Mouse (Mus musculus): ENCODE data around the gene Adcyap1r1.

Gene Adcyap1r1

GRCm38 (mm10) chr6:55448976-55449678 lies 2.7 kb upstream of the Adcyap1r1 start:
- DNase-seq: no peak

- DNase-seq: no peak
These were observed 603 bp downstream of the Adcyap1r1 start for GRCm38 (mm10) chr6:55452381-55452780.

GRCm38 (mm10) chr6:55453548-55453947 lies 1.8 kb downstream of the Adcyap1r1 start:
- no peak for DNase-seq

- no peak for DNase-seq
These were observed 3.9 kb downstream of the Adcyap1r1 start for GRCm38 (mm10) chr6:55455641-55456040.

GRCm38 (mm10) chr6:55457727-55458126 lies 5.9 kb downstream of the Adcyap1r1 start:
- no peak for DNase-seq

GRCm38 (mm10) chr6:55458156-55458555 lies 6.4 kb downstream of the Adcyap1r1 start:
- DNase-seq: no peak

- no peak for DNase-seq
These were observed 8.0 kb downstream of the Adcyap1r1 start for GRCm38 (mm10) chr6:55459545-55460397.

- peak; percentile 25 for DNase-seq
These were observed 9.4 kb downstream of the Adcyap1r1 start for GRCm38 (mm10) chr6:55461141-55461540.

- DNase-seq: no peak
These were observed 9.9 kb downstream of the Adcyap1r1 start for GRCm38 (mm10) chr6:55461678-55462077.

- DNase-seq: no peak
These were observed 10.6 kb downstream of the Adcyap1r1 start for GRCm38 (mm10) chr6:55462394-55462793.

GRCm38 (mm10) chr6:55463966-55464365 lies 12.2 kb downstream of the Adcyap1r1 start:
- no peak for DNase-seq

GRCm38 (mm10) chr6:55465311-55465710 lies 13.5 kb downstream of the Adcyap1r1 start:
- DNase-seq: no peak

GRCm38 (mm10) chr6:55466301-55466761 lies 14.6 kb downstream of the Adcyap1r1 start:
- no peak for DNase-seq

GRCm38 (mm10) chr6:55470691-55471090 lies 18.9 kb downstream of the Adcyap1r1 start:
- DNase-seq: no peak

- no peak for DNase-seq
These were observed 20.6 kb downstream of the Adcyap1r1 start for GRCm38 (mm10) chr6:55472381-55472780.

GRCm38 (mm10) chr6:55480988-55481387 lies 29.2 kb downstream of the Adcyap1r1 start:
- no peak for DNase-seq

- no peak for DNase-seq
These were observed 30.7 kb downstream of the Adcyap1r1 start for GRCm38 (mm10) chr6:55482471-55482870.

- DNase-seq: no peak
These were observed 31.6 kb downstream of the Adcyap1r1 start for GRCm38 (mm10) chr6:55483360-55483759.

- no peak for DNase-seq
These were observed 32.4 kb downstream of the Adcyap1r1 start for GRCm38 (mm10) chr6:55484224-55484623.

- no peak for DNase-seq
These were observed 33.4 kb downstream of the Adcyap1r1 start for GRCm38 (mm10) chr6:55485216-55485615.

GRCm38 (mm10) chr6:55487726-55488125 lies 35.9 kb downstream of the Adcyap1r1 start:
- no peak for DNase-seq

- DNase-seq: no peak
These were observed 44.4 kb downstream of the Adcyap1r1 start for GRCm38 (mm10) chr6:55496201-55496600.

- DNase-seq: no peak
These were observed 47.0 kb downstream of the Adcyap1r1 start for GRCm38 (mm10) chr6:55498753-55499152.

GRCm38 (mm10) chr6:55501061-55501460 lies 49.3 kb downstream of the Adcyap1r1 start:
- DNase-seq: no peak

Data from kidney, adult 9 months (tissue).